Mouse (Mus musculus): ENCODE data around the gene Nfic. TPM values are rescaled to one million over a fixed set of nuclear protein-coding genes. Genes with fewer than 3 reads are reported as not detected.

Gene Nfic
- total and polyA plus RNA-seq, 3 experiments = 2.0 to 9.7 TPM; not detected in 1

DNA sequence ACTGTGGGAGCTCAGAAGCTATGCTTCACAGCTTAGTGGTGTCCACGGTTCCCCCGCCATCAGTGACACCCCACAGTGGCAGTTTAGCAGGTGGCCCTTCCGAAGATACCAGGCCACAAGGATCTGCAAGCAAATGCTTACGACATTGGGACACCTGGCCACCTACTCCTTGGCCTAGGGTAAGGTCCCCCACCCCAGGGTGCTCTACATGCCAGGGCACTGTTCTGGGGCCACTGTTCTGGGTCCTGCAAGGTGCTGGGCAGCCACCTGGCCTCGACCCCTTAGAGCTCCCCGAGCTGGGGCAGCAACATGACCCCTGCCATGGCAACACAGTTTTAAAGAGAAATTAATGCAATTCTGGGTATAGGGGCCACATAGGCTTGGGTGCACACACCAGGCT, 39.7 kb upstream of the Nfic start:
- Histone ChIP-seq H3K36me3 (ENCODE audit: control insufficient read depth in 1 of 2, insufficient read depth in 2 of 2, low read length in 2 of 2) (peaks cover 0 to 14% of the 10 kb centered on the region in 2 experiments; a peak in 3 of 4 replicates), H3K27me3 (ENCODE audit: control insufficient read depth in 1 of 2, insufficient read depth in 2 of 2, low read length in 2 of 2) (no peaks in the 10 kb centered on the region), H3K9ac (ENCODE audit: control insufficient read depth, low read depth, low read length, poor library complexity, severe bottlenecking) (peak overlapping the region; percentile 96), H3K4me1 (ENCODE audit: control insufficient read depth in 1 of 2, insufficient read depth in 2 of 2, low read length in 2 of 2) (peaks cover 0 to 28% of the 10 kb centered on the region in 2 experiments; a peak in 3 of 4 replicates), H3K79me2 (ENCODE audit: control insufficient read depth, insufficient read depth, low read length, poor library complexity) (peaks cover 29% of the 10 kb centered on the region), H3K4me3 (ENCODE audit: control insufficient read depth in 1 of 2, insufficient read depth in 1 of 2, low read depth in 2 of 2, low read length in 2 of 2) (peak overlapping the region; percentile 55 to 76), H3K27ac (ENCODE audit: control insufficient read depth, low read depth, low read length) (peak overlapping the region; percentile 54; the same call in 1 of the 2 replicates), H3K9me3 (replicated peaks; ENCODE audit: insufficient read depth, low read length) (no peaks in the 10 kb centered on the region)
- no peak for DNase-seq (ENCODE audit: low read depth, low spot score)
- TF ChIP-seq CHD1 (IDR thresholded peaks at IDR 0.05; ENCODE audit: low read depth, low read length) = 0 out of 2 replicates have a peak, but pooled peaks have one; percentile 6
- no peak for TF ChIP-seq MAFK (IDR thresholded peaks at IDR 0.05; ENCODE audit: borderline replicate concordance, low read depth, low read length)
- no peak for TF ChIP-seq POLR2AphosphoS5 (IDR thresholded peaks at IDR 0.05; ENCODE audit: borderline replicate concordance, low read depth, low read length)
- TF ChIP-seq MEF2A (IDR thresholded peaks at IDR 0.05; ENCODE audit: extremely low read depth, insufficient replicate concordance, low read depth, low read length, poor library complexity, severe bottlenecking) = no peak
- no peak for TF ChIP-seq USF1 (IDR thresholded peaks at IDR 0.05; ENCODE audit: low read depth, low read length)
- no peak for TF ChIP-seq POLR2A (IDR thresholded peaks at IDR 0.05; ENCODE audit: control insufficient read depth in 1 of 2, insufficient read depth in 1 of 2, low read depth in 1 of 2, low read length in 2 of 2, poor library complexity in 1 of 2)
- TF ChIP-seq KAT2A (conservative IDR thresholded peaks at IDR 0.05; ENCODE audit: low read depth, low read length) = no peak

GRCm38 (mm10) chr10:81494260-81495041, 39.0 kb upstream of the Nfic start:
- DNase-seq (ENCODE audit: low read depth, low spot score) = no peak
- TF ChIP-seq MAX (IDR thresholded peaks at IDR 0.05; ENCODE audit: low read length) = no peak
- no peak for TF ChIP-seq SIN3A (IDR thresholded peaks at IDR 0.05; ENCODE audit: low read length)
- no peak for TF ChIP-seq USF2 (IDR thresholded peaks at IDR 0.05; ENCODE audit: borderline replicate concordance in 1 of 2, insufficient read depth in 1 of 2, low read depth in 1 of 2, low read length in 2 of 2)
- no peak for TF ChIP-seq HCFC1 (IDR thresholded peaks at IDR 0.05; ENCODE audit: low read depth, low read length)
- TF ChIP-seq ZKSCAN1 (IDR thresholded peaks at IDR 0.05; ENCODE audit: low read depth, low read length) = no peak
- no peak for TF ChIP-seq RAD21 (IDR thresholded peaks at IDR 0.05; ENCODE audit: low read depth, low read length)
- no peak for TF ChIP-seq CHD1 (IDR thresholded peaks at IDR 0.05; ENCODE audit: low read depth, low read length)
- no peak for TF ChIP-seq ZNF384 (IDR thresholded peaks at IDR 0.05; ENCODE audit: low read depth, low read length)
- TF ChIP-seq SMC3 (IDR thresholded peaks at IDR 0.05; ENCODE audit: low read depth, low read length) = no peak
- TF ChIP-seq KAT2A (conservative IDR thresholded peaks at IDR 0.05; ENCODE audit: low read depth, low read length) = no peak
- no peak for TF ChIP-seq POLR2AphosphoS2 (IDR thresholded peaks at IDR 0.05; ENCODE audit: low read length)
- TF ChIP-seq MAFK (IDR thresholded peaks at IDR 0.05; ENCODE audit: borderline replicate concordance, low read depth, low read length) = no peak
- TF ChIP-seq MYC (IDR thresholded peaks at IDR 0.05; ENCODE audit: low read depth, low read length) = no peak
- peaks cover 0 to 13% of the 10 kb centered on the region in 2 experiments; a peak in 3 of 4 replicates for H3K36me3 ChIP-seq (ENCODE audit: control insufficient read depth in 1 of 2, insufficient read depth in 2 of 2, low read length in 2 of 2)
- no peak overlapping the region for H3K27ac ChIP-seq (ENCODE audit: control insufficient read depth, low read depth, low read length)
- no peaks in the 10 kb centered on the region for H3K27me3 ChIP-seq (ENCODE audit: control insufficient read depth in 1 of 2, insufficient read depth in 2 of 2, low read length in 2 of 2)
- H3K79me2 ChIP-seq (ENCODE audit: control insufficient read depth, insufficient read depth, low read length, poor library complexity) = peaks cover 29% of the 10 kb centered on the region
- H3K9ac ChIP-seq (ENCODE audit: control insufficient read depth, low read depth, low read length, poor library complexity, severe bottlenecking) = peak overlapping the region; percentile 96
- H3K4me1 ChIP-seq (ENCODE audit: control insufficient read depth in 1 of 2, insufficient read depth in 2 of 2, low read length in 2 of 2) = peaks cover 0 to 25% of the 10 kb centered on the region in 2 experiments; a peak in 3 of 4 replicates
- no peaks in the 10 kb centered on the region for H3K9me3 ChIP-seq (replicated peaks; ENCODE audit: insufficient read depth, low read length)
- H3K4me3 ChIP-seq (ENCODE audit: control insufficient read depth in 1 of 2, insufficient read depth in 1 of 2, low read depth in 2 of 2, low read length in 2 of 2) = peak overlapping the region; percentile 55 to 76

All from MEL (cell line).